Mouse (Mus musculus) frontal cortex, postnatal 25 days (tissue): ENCODE data around the gene Dtnb.

ENCODE experiments used
- DNase-seq, 2 experiments: peaks; one replicate each; pipeline ENCODE4 v3.0.0; 2022; ENCODE audit warnings: low spot score in 2 of 2

Dtnb gene

GRCm38 (mm10) chr12:3773643-3774042 is 201.5 kb downstream of the Dtnb start:
- DNase-seq = no peak

- DNase-seq = no peak
These were observed 203.8 kb downstream of the Dtnb start for GRCm38 (mm10) chr12:3776015-3776414.

GRCm38 (mm10) chr12:3777682-3778081 is 205.5 kb downstream of the Dtnb start:
- no peak for DNase-seq

- DNase-seq = no peak
These were observed 206.1 kb downstream of the Dtnb start for GRCm38 (mm10) chr12:3778286-3778685.

GRCm38 (mm10) chr12:3779639-3780038 is 207.5 kb downstream of the Dtnb start:
- no peak for DNase-seq

GRCm38 (mm10) chr12:3780405-3780891 is 208.3 kb downstream of the Dtnb start:
- no peak for DNase-seq

GRCm38 (mm10) chr12:3780931-3781471 is 208.8 kb downstream of the Dtnb start:
- DNase-seq = no peak

GRCm38 (mm10) chr12:3781482-3781881 is 209.3 kb downstream of the Dtnb start:
- DNase-seq = peak; percentile 74 to 78

GRCm38 (mm10) chr12:3783196-3783825 is 211.1 kb downstream of the Dtnb start:
- no peak for DNase-seq

GRCm38 (mm10) chr12:3784258-3784657 is 212.1 kb downstream of the Dtnb start:
- no peak for DNase-seq

GRCm38 (mm10) chr12:3784729-3785128 is 212.5 kb downstream of the Dtnb start:
- no peak for DNase-seq

GRCm38 (mm10) chr12:3787041-3787440 is 214.9 kb downstream of the Dtnb start:
- no peak for DNase-seq

GRCm38 (mm10) chr12:3787541-3787940 is 215.4 kb downstream of the Dtnb start:
- no peak for DNase-seq

GRCm38 (mm10) chr12:3788421-3789051 is 216.4 kb downstream of the Dtnb start:
- DNase-seq = no peak

GRCm38 (mm10) chr12:3789626-3790185 is 217.5 kb downstream of the Dtnb start:
- DNase-seq = no peak

GRCm38 (mm10) chr12:3791257-3791656 is 219.1 kb downstream of the Dtnb start:
- DNase-seq = no peak

- DNase-seq = peak; percentile 93 to 95
These were observed 219.6 kb downstream of the Dtnb start for GRCm38 (mm10) chr12:3791732-3792131.

GRCm38 (mm10) chr12:3792248-3792647 is 220.1 kb downstream of the Dtnb start:
- no peak for DNase-seq

- no peak for DNase-seq
These were observed 223.4 kb downstream of the Dtnb start for GRCm38 (mm10) chr12:3795569-3795968.

- no peak for DNase-seq
These were observed 227.4 kb downstream of the Dtnb start for GRCm38 (mm10) chr12:3799551-3799950.

- DNase-seq = no peak
These were observed 233.7 kb downstream of the Dtnb start, which contains the start of gene Dnmt3a for GRCm38 (mm10) chr12:3805852-3806251. Gene Dnmt3a, plus strand, starts transcription at chr12:3806007.

- peak in 1 of 2 experiments; percentile 54 for DNase-seq
These were observed 234.1 kb downstream of the Dtnb start for GRCm38 (mm10) chr12:3806271-3806684.
